Mouse (Mus musculus): ENCODE results near the gene Gm6351. TPM values are rescaled to one million over a fixed set of nuclear protein-coding genes. Genes with fewer than 3 reads are reported as not detected.
"Not testable (repeated sequence)": the region's sequence is repeated elsewhere in the genome, so short reads cannot be mapped to it uniquely, and the experiment has no call there.

The Gm6351 gene
- total RNA-seq (2021): not detected

DNA sequence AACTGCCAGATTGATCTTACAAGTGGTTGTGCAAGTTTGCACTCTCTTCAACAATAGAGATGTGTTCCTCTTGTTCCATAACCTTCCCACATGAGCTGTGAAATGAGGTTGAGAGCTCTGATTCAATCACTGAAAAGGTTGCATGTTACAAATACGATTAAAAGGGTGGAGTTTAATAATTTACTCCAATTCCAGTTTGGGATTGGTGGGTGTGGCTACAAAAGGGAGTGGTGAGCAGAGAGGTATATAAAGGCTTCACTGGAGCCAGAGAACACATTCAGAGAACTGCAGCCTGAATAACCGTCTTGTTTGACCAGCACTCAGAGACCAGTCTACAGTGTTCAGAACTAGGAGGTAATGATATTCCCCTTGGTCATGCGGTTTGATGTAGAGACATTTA is at the start of gene Gm6351:
Gene Gm6351 (plus strand): TSS at position 301 of the 400 bp plus-strand sequence.
- intact Hi-C loops (cut with DNase I): not testable (repeated sequence)

DNA sequence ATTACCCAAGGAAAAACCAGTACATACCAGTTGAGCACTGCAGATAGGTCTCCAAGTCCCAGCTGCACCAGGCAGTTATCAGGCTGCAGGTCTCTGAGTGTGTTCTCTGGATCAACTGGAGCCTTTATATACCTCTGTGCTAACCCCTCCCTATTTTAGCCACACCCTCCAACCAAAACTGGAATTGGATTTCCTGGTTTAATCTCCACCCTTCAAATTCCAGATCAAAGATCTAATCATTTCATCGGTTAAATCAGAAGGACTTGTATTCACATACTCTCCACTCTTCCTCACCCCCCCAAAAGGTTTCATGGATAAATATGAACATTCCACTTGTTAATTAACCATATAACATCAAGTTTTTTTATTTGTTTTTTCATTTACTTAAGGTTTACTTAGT is 5.7 kb upstream of the Gm6351 start, which contains the start of gene BC061212:
Gene BC061212 (minus strand): TSS at position 101 of the 400 bp plus-strand sequence.
- intact Hi-C loops (cut with DNase I); DNase-seq: not testable (repeated sequence)

More for the DNA sequence above, at the start of gene Gm6351:
- not testable (repeated sequence) for DNase-seq

Other genes with a start within 250 kb of the Gm6351 start
- not detected for gene Gm7792, start 232.6 kb upstream of the Gm6351 start, total RNA-seq (2021)
- gene Gm16429, start 147.3 kb upstream of the Gm6351 start, total RNA-seq (2021): not detected
- gene BC061212, start 5.8 kb upstream of the Gm6351 start, total RNA-seq (2021): not detected
- not detected for gene Gm3106, start 141.6 kb downstream of the Gm6351 start, total RNA-seq (2021)
- not detected for gene A430089I19Rik, start 230.4 kb downstream of the Gm6351 start, total RNA-seq (2021)
- not detected for gene Gm6502, start 238.1 kb downstream of the Gm6351 start, total RNA-seq (2021)